Mouse (Mus musculus): ENCODE results near the gene Hs6st1.

DNA sequence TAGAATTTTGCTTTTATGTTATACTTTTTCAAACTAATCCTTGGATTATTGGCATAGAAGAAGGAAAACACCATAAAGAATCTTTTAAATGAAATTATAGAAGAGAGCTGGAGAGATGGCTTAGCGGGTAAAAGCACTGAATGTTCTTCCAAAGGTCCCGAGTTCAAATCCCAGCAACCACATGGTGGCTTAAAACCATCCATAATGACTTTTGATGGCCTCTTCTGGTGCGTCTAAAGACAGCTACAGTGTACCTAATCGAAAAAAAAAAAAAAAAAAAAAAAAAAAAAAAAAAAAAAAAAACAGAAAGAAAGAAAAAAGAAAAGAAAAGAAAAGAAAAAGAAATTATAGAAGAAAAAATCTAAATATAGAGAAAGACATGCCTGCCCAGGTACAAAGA lies 23.9 kb upstream of the Hs6st1 start:
- TF ChIP-seq CTCF (IDR thresholded peaks at IDR 0.05; ENCODE audit: low read depth) (no peak), EP300 (IDR thresholded peaks at IDR 0.05; ENCODE audit: low read depth) (no peak)

Measured in heart, postnatal 0 days (tissue).